Mouse (Mus musculus) urinary bladder, adult 2 months (tissue): ENCODE data around the gene Akirin1. TPM values are rescaled to one million over a fixed set of nuclear protein-coding genes. Genes with fewer than 3 reads are reported as not detected.
A peak's percentile ranks its signal among the peaks of the same experiment; 100 is the strongest.

Experiments
- DNase-seq: peaks from one replicate; pipeline ENCODE4 v3.0.0; 2022; ENCODE audit warnings: low spot score
- polyA plus RNA-seq: library from polyadenylated mRNA; depleted of rRNA; stranded (reverse); fragments of >200 nt; gene quantifications from 2 replicates; pipeline ENCODE4 v1.2.3, GENCODE M21; 2012; rRNA removed

The Akirin1 gene
- polyA plus RNA-seq, 1 experiment = 59.1 TPM

- no peak for DNase-seq
Measured at GRCm38 (mm10) chr4:123718434-123718780, 31.7 kb downstream of the Akirin1 start.

- peak; percentile 78 for DNase-seq
Measured at GRCm38 (mm10) chr4:123717574-123718433, 32.3 kb downstream of the Akirin1 start, which contains the start of gene Ndufs5. TSS of gene Ndufs5 (minus strand) at chr4:123718202.

- no peak for DNase-seq
Measured at GRCm38 (mm10) chr4:123712431-123712830, 37.7 kb downstream of the Akirin1 start.

GRCm38 (mm10) chr4:123707340-123707739 lies 42.8 kb downstream of the Akirin1 start:
- no peak for DNase-seq

- no peak for DNase-seq
Measured at GRCm38 (mm10) chr4:123705340-123705739, 44.8 kb downstream of the Akirin1 start.

- no peak for DNase-seq
Measured at GRCm38 (mm10) chr4:123693384-123693783, 56.8 kb downstream of the Akirin1 start.

GRCm38 (mm10) chr4:123692071-123692470 lies 58.1 kb downstream of the Akirin1 start:
- DNase-seq = no peak

- DNase-seq = no peak
Measured at GRCm38 (mm10) chr4:123690311-123690710, 59.8 kb downstream of the Akirin1 start.

GRCm38 (mm10) chr4:123687025-123687781 lies 62.9 kb downstream of the Akirin1 start:
- peak; percentile 32 for DNase-seq

GRCm38 (mm10) chr4:123686368-123687024 lies 63.6 kb downstream of the Akirin1 start:
- peak; percentile 35 for DNase-seq

GRCm38 (mm10) chr4:123685506-123686242 lies 64.5 kb downstream of the Akirin1 start:
- no peak for DNase-seq

GRCm38 (mm10) chr4:123685046-123685445 lies 65.1 kb downstream of the Akirin1 start:
- DNase-seq = no peak

Other genes with a start within 250 kb of the Akirin1 start
- 94.0 and 119 TPM in 2 replicates for gene Macf1, start 66.0 kb downstream of the Akirin1 start, polyA plus RNA-seq
- 312 and 316 TPM in 2 replicates for gene Ndufs5, start 32.1 kb downstream of the Akirin1 start, polyA plus RNA-seq
- 29.8 and 38.1 TPM in 2 replicates for gene Rhbdl2, start 37.5 kb upstream of the Akirin1 start, polyA plus RNA-seq
- gene 4933427I04Rik, start 109.3 kb upstream of the Akirin1 start, polyA plus RNA-seq = 0.12 and 0.14 TPM in 2 replicates
- 18.3 and 21.1 TPM in 2 replicates for gene Mycbp, start 154.5 kb upstream of the Akirin1 start, polyA plus RNA-seq
- 76.6 and 77.2 TPM in 2 replicates for gene Rragc, start 167.1 kb upstream of the Akirin1 start, polyA plus RNA-seq
- gene 4930535I16Rik, start 167.7 kb upstream of the Akirin1 start, polyA plus RNA-seq = not detected in 2 replicates